Mouse (Mus musculus) frontal cortex, postnatal 14 days (tissue): ENCODE measurements around the gene Ccdc137.
A peak's percentile ranks its signal among the peaks of the same experiment; 100 is the strongest.

Experiments used
- DNase-seq, 2 experiments: peaks; one replicate each; pipeline ENCODE4 v3.0.0; 2022; ENCODE audit warnings: low spot score in 2 of 2

Ccdc137 gene

GRCm38 (mm10) chr11:120458847-120459597 lies 1.1 kb downstream of the Ccdc137 start:
- DNase-seq: no peak

DNA sequence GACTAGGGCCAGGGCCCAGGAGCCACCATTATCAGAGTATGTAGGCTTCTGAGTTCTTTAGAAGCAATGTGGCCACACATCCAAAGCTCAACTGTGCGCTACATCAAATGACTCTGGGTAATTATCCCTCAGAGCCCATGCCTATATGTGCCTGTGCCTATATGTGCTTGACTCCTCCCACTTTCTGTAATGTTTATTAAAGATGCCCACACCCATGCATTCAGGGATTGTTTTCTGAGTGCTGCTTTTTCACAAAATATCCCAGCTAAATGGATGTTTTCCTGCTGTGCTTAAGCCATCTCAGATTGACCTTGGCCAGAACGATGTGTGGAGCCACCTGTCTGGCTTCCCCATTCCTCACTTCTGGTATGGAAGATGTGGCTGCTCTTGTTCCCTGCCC lies 5.6 kb downstream of the Ccdc137 start:
- DNase-seq: no peak

DNA sequence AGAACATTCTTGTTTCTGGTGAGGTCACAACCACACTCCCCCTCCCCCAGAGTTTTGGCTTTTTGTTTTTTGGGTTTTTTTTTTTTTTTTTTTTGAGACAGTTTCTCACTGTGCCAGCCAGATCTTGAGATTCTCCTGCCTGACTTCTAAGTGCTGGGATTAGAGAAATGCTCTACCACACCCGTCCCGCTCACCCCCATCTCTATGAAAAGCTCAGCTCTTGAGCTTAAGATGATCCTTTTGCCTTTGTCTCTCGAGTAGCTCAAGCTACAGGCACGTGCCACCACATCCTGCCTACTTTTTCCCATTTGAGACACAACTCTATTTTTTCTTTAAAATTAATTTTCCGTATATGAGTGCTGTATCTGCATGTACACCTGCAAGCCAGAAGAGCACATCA lies 6.5 kb downstream of the Ccdc137 start:
- no peak for DNase-seq

DNA sequence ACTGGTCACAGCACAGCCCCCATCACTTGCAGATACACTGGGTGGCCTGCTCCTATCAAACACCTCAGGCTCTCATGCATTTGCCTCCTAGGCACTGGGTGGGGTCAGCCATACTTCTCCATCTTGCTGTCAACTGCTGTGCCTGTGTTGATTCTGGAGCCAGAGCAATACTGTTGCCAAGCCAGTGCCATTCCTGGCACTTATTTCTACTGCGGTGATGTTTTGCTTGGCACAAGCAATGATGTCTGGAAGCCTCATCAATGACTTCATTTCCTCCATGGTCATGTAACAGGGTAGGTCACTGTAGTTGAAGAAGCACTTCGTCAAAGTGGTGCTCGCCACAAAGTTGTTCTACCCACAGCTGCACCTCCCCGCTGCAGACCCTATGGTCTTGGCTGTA lies 7.6 kb downstream of the Ccdc137 start:
- no peak for DNase-seq

DNA sequence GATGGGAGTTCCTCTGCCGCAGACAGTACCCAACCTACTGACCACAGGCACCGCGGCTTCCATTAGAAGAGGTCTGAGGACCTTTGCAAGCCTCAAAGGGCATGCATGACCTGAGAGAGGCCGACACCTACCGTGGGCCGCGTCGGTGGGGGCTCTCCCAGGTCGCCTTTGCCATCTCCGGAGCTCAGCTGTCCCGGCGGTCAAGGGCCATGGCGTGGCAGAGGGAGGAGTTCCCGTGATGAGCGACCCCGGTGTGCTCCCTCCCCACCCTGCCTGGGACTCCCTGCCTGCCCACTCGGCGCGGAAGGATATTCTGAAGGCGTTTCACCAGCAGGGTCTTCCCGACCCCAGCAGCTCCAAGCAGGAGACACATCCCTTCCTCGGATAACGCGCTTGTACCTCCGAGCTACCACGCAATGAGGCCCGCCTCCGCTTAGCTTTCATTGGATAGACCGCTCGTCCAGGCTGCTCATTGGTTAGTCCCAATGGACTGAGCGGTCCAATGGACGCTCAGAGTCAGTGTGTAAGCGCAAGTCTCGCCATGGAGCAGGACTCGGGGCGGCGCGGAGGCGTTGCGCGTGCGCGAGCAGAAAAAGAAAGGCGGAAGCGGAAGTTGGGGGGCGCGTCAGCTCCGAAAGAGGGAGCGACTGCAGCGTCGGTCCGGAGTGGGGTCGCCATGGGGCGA lies 9.3 kb downstream of the Ccdc137 start, which contains the start of gene Arl16:
TSS of gene Arl16 (minus strand) at position 557 of the 685 bp plus-strand sequence.
- peak; percentile 93 for DNase-seq

DNA sequence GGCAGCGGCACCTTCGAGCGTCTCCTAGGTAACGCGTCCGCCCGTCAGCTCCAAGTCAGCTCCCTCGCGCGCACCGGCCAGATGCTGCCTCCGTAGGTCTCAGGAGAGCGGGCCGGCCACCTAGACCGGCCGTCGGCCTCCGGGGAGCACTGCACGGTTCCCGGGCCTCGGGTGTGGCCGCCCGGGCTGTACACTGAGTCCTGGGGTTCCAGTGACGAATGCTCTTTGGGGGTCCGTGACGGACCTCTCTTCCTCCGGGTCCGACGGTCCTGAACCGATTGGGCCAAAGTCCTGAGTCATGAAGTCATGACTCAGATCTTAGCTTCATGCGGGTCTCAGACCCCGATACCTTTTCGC lies 9.8 kb downstream of the Ccdc137 start:
- no peak for DNase-seq

DNA sequence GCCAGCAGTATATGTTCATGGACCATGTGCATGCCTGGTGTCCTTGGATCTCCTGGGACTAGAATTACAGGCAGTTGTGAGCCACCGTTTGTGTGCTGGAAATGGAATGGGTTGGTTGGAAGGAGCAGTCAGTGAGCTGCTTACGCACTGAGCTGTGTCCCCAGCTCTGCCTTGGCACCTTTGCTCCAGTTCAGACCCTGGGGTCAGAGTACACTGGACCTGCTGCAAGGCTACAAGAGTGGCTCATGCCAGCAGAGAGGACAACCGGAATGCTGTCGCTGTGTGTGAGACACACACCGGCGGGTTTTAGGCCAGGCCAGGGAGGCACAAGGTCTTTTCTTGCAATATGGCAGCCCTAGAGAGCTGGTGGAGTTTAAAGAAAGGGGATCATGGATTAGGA lies 14.1 kb downstream of the Ccdc137 start:
- no peak for DNase-seq

DNA sequence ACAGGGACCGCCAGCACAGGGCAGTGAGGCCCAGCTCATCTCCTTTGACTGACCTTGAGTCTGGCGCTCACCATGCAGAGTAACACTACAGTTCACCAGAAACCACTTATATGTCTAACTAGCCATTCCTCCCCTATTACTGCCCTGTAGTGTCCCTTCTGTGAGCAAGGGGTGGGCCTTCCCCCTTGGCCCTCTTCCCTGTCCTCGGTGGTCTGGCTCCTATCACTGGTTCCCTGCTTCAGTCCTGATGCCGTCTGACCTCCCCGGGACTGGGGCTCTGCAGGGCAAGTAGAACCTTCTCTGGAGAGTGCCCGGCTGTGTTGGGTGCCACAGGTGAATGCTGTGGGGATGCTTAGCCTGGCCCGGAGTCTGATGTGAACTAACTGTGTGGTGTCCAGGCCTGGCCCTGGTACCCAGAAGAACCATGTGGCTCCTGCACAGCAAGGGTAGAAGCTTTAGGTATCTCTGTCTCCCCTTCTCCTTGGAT lies 25.6 kb downstream of the Ccdc137 start:
- no peak for DNase-seq

- peak; percentile 82 to 86 for DNase-seq
Measured at GRCm38 (mm10) chr11:120484265-120484981, 26.5 kb downstream of the Ccdc137 start, which contains the start of gene Mrpl12. TSS of gene Mrpl12 (plus strand) at chr11:120484613.

DNA sequence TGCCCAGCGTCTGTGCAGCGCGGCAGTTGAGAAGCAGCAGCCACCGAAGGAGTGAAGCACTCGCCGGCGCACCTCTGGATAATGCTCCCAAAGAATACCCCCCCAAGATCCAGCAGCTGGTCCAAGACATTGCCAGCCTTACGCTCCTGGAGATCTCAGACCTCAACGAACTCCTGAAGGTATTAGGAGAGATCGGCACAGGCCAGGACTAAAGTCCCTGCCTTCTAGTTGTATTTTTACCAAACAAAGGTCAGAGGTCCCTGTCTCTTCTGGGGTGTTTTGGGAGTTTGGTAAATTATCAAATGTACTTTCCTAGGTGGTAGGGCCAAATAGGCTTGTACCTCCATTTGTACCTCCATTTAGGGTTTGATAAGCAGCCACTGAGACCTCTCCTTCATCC lies 27.3 kb downstream of the Ccdc137 start:
- no peak for DNase-seq

- no peak for DNase-seq
Measured at GRCm38 (mm10) chr11:120488516-120488915, 30.6 kb downstream of the Ccdc137 start.

- peak in 1 of 2 experiments; percentile 36 for DNase-seq
Measured at GRCm38 (mm10) chr11:120489054-120489761, 31.3 kb downstream of the Ccdc137 start.

- no peak for DNase-seq
Measured at GRCm38 (mm10) chr11:120490291-120491046, 32.6 kb downstream of the Ccdc137 start.

GRCm38 (mm10) chr11:120491317-120492023 lies 33.6 kb downstream of the Ccdc137 start, which contains the start of gene Slc25a10:
TSS of gene Slc25a10 (plus strand) at chr11:120491840.
- peak; percentile 71 to 83 for DNase-seq

DNA sequence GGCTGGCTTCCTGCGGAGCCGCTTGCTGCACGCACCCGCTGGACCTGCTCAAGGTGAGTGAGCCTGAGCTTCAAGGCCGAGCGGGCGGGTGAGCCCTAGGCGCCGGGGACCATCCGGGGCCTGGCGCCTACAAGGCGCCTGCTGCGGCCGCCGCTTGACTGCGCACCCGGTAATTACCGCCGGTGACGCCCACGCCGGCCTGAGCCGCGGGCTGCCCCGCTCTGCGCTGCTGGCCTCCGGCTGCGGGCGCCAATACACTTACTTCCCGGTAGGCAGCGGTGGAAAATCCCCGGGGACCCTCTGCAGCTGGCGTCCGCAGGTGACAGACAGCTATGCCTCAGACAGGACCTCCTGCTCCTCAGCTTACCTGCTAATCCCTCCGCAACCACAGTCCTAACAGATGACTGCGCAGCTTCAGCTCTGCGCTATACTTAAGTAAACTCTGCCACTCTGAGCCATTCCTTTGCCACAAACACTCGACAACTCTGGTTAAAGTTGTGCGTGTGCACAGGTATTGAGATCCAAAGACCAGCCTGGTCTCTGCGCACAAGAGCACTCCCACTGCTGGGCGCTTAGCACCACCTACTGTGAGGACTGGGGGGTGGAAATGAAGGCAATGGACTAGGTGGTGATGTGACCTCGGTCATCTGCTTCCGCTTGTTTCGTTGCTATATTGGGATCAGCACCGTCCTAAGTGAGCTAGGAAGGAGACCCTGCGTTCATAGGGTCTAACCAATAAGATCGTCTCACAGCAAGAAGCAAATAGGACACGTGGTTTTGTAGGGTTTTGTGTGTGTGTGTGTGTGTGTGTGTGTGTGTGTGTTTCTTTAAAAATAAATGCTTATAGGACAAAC lies 34.3 kb downstream of the Ccdc137 start:
- no peak for DNase-seq

- no peak for DNase-seq
Measured at GRCm38 (mm10) chr11:120492878-120493203, 34.9 kb downstream of the Ccdc137 start.

GRCm38 (mm10) chr11:120493351-120493750 lies 35.4 kb downstream of the Ccdc137 start:
- no peak for DNase-seq

GRCm38 (mm10) chr11:120493911-120494310 lies 36.0 kb downstream of the Ccdc137 start:
- no peak for DNase-seq

DNA sequence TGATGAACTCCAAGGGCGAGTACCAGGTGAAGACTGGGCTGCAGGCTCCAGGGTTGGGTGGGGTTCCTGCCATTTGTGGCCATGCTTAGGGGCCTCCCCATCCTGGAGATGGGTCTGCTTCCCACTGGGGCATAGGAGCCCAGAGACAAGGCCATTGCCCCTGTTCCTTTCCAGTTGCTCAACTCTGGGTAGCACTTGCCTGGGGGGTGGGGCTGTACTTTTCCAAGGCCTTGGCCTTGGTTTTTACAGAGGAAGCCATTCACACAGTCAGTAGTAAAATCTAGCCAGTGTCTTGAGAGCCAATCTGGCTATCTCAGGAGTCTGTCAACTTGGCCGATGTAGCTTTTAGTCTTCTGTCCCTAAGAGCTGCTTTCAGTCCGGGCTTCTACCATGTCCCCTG lies 39.5 kb downstream of the Ccdc137 start:
- no peak for DNase-seq
